Mouse (Mus musculus): Measurements from ENCODE around the gene Dync1li1. TPM values are rescaled to one million over a fixed set of nuclear protein-coding genes. Genes with fewer than 3 reads are reported as not detected.
"Not testable (repeated sequence)": the region's sequence is repeated elsewhere in the genome, so short reads cannot be mapped to it uniquely, and the experiment has no call there.

Dync1li1 gene
- 33.9 and 34.7 TPM in 2 replicates for polyA plus RNA-seq (2014; fragmentation: Nextera tagmentation; extraction: Ambion mirVana)

DNA sequence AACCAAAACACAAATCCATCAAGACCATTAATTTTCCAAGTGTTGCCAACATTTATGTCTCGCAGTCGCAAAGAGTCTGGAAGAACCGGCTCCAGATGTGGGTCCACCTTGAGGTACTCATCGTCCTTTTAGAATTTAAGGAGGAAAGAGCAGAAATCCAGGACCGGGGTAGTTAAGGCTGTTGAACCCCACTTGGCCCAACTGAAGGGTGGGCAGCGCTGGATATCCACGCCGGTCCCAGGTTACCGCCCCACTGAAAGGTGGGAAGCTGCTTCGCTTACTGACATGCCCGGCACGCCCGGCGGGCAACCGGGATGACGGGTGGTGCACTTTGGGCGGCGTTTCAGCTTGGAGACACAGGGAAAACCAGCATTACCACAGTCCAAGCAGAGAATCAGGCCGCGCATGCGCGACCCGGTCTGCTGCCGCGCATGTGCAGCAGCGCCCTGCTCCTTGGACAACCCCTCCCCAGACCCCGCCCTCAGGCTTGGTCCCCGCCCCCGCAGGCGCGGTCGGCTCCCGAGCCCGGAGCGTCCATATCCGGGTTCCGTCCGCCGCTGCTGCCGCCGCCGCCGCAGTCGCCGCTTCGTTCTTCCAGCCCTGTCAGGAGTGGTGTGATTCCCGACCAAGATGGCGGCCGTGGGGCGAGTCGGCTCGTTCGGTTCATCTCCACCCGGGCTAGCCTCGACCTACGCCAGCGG, at the start of gene Dync1li1:
Gene Dync1li1, plus strand, starts transcription at position 539 of the 701 bp plus-strand sequence.
- H3K9me3 ChIP-seq (ENCODE audit: control insufficient read depth, low read length): no peaks in the 10 kb centered on the region
- peak; percentile 97 for ATAC-seq (ENCODE audit: low read depth)

DNA sequence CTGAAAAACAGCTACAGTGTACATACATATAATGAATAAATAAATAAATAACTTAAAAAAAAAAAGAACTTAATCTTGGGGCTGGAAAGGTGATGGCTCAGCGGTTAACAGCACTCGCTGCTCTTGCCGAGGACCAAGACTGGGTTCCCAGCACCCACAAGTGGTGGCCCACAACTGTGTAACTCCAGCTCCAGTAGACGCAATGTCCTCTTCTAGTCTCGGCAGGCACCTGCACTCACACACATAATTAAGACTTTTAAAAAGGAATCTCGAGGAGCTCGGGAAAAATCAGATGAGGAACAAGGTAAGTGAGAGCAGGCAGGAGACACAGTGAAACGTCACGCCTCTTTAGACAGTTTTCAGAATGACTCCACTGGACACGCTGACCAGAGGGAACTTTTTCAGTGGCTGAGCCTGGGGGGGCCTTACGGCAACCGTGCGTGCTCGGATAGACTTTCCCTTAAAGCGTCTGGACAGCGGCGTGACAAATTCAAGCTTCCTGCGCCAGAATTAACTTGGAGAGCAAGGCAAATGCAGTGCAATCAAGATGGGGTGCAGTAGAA, 49.3 kb upstream of the Dync1li1 start:
- DNase-seq (ENCODE audit: low spot score) (peak; percentile 26), ATAC-seq (ENCODE audit: low read depth) (no peak)
- Histone ChIP-seq H3K9ac (ENCODE audit: low read depth, low read length) (peak overlapping the region; percentile 79), H3K9me3 (ENCODE audit: control insufficient read depth, low read length) (no peaks in the 10 kb centered on the region), H3K27ac (replicated peaks; ENCODE audit: low read depth, low read length) (peak overlapping the region; percentile 91), H3K4me1 (ENCODE audit: control insufficient read depth, insufficient read depth, low read length) (peaks cover 13% of the 10 kb centered on the region), H3K4me3 (ENCODE audit: low read depth, low read length) (peak overlapping the region; percentile 69), H3K36me3 (ENCODE audit: control insufficient read depth, insufficient read depth, low read length) (0 out of 2 replicates have a peak, but pooled peaks cover 5% of the 10 kb centered on the region), H3K27me3 (replicated peaks; ENCODE audit: control insufficient read depth, insufficient read depth, low read length) (peaks cover 18% of the 10 kb centered on the region), H3K4me2 (ENCODE audit: low read depth, low read length) (peak overlapping the region; percentile 63)
- WGBS: 13% methylated on average over 18 of the region's 18 CpGs

More for the DNA sequence above, at the start of gene Dync1li1:
- H3K36me3 ChIP-seq (ENCODE audit: control insufficient read depth, insufficient read depth, low read length): peaks cover 19% of the 10 kb centered on the region
- no peaks in the 10 kb centered on the region for H3K27me3 ChIP-seq (replicated peaks; ENCODE audit: control insufficient read depth, insufficient read depth, low read length)
- peaks cover 24% of the 10 kb centered on the region for H3K4me1 ChIP-seq (ENCODE audit: control insufficient read depth, insufficient read depth, low read length)
- peak within 1 kb of the TSS; percentile 97 for H3K4me3 ChIP-seq (ENCODE audit: low read depth, low read length)
- H3K27ac ChIP-seq (replicated peaks; ENCODE audit: low read depth, low read length): peak within 1 kb of the TSS; percentile 91
- DNase-seq (ENCODE audit: low spot score): peak; percentile 98
- peak within 1 kb of the TSS; percentile 91 for H3K9ac ChIP-seq (ENCODE audit: low read depth, low read length)
- peak within 1 kb of the TSS; percentile 95 for H3K4me2 ChIP-seq (ENCODE audit: low read depth, low read length)
- WGBS: under 1% methylated on average over 18 of the region's 57 CpGs

DNA sequence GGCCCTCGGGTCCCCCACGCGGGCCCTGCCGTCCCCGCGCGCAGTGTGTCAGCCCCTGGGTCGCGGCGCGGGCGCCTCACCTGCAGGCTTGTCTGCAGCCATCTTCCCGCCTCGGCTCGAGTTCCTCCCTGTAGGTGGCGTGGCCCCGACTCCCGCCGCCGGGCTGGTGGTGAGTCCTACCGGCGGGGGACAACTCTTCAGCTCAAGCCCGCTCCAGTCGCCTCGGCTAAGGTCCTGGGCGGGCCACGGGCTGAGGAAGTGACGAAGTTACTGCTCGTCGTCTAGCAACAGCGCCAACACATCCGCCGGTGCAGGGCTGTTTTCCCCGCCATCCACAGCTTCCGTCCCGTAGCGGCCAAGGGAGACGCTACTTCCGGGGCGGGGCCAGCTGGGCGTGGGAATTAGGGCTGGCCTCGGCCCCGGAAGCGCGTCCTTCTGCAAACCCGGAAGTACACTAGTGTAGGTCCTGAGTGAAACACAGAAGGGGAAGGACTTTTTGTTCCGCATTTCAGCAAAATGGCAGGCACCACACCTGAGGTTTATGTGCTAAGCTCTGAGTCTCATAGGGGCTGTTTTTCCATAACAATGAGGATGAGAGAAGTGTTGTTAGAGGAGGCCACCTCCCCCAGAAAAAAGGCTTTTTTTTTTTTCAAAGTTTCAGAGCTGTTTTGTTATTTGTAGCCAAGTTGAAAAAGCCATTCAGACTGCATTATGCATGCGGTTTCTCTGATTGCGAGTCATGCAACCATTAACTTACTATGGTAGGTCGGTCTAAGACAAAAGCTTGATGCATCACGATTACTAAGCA, 48.5 kb upstream of the Dync1li1 start, which contains the start of gene Cnot10:
Gene Cnot10, minus strand, starts transcription at position 346 of the 808 bp plus-strand sequence.
- H3K4me3 ChIP-seq (ENCODE audit: low read depth, low read length): peak within 1 kb of the TSS; percentile 69
- peak within 1 kb of the TSS; percentile 79 for H3K9ac ChIP-seq (ENCODE audit: low read depth, low read length)
- H3K4me2 ChIP-seq (ENCODE audit: low read depth, low read length): peak within 1 kb of the TSS; percentile 63
- 5% methylated on average over 41 of the region's 51 CpGs for whole genome bisulfite sequencing
- no peaks in the 10 kb centered on the region for H3K9me3 ChIP-seq (ENCODE audit: control insufficient read depth, low read length)
- peaks cover 18% of the 10 kb centered on the region for H3K27me3 ChIP-seq (replicated peaks; ENCODE audit: control insufficient read depth, insufficient read depth, low read length)
- peak within 1 kb of the TSS; percentile 91 for H3K27ac ChIP-seq (replicated peaks; ENCODE audit: low read depth, low read length)
- H3K4me1 ChIP-seq (ENCODE audit: control insufficient read depth, insufficient read depth, low read length): peaks cover 13% of the 10 kb centered on the region
- DNase-seq (ENCODE audit: low spot score) (peak; percentile 98), ATAC-seq (ENCODE audit: low read depth) (peak; percentile 99)
- H3K36me3 ChIP-seq (ENCODE audit: control insufficient read depth, insufficient read depth, low read length): 0 out of 2 replicates have a peak, but pooled peaks cover 5% of the 10 kb centered on the region

GRCm38 (mm10) chr9:114646556-114647505, 41.8 kb upstream of the Dync1li1 start:
- Histone ChIP-seq H3K4me3 (ENCODE audit: low read depth, low read length) (no peak overlapping the region), H3K9me3 (ENCODE audit: control insufficient read depth, low read length) (no peaks in the 10 kb centered on the region), H3K9ac (ENCODE audit: low read depth, low read length) (no peak overlapping the region), H3K4me1 (ENCODE audit: control insufficient read depth, insufficient read depth, low read length) (no peaks in the 10 kb centered on the region), H3K36me3 (ENCODE audit: control insufficient read depth, insufficient read depth, low read length) (no peaks in the 10 kb centered on the region), H3K27ac (replicated peaks; ENCODE audit: low read depth, low read length) (no peak overlapping the region), H3K27me3 (replicated peaks; ENCODE audit: control insufficient read depth, insufficient read depth, low read length) (peaks cover 10% of the 10 kb centered on the region), H3K4me2 (ENCODE audit: low read depth, low read length) (no peak overlapping the region)
- no peak for ATAC-seq (ENCODE audit: low read depth)
- DNase-seq (ENCODE audit: low spot score): no peak
- 86% methylated on average over 12 of the region's 12 CpGs for WGBS

DNA sequence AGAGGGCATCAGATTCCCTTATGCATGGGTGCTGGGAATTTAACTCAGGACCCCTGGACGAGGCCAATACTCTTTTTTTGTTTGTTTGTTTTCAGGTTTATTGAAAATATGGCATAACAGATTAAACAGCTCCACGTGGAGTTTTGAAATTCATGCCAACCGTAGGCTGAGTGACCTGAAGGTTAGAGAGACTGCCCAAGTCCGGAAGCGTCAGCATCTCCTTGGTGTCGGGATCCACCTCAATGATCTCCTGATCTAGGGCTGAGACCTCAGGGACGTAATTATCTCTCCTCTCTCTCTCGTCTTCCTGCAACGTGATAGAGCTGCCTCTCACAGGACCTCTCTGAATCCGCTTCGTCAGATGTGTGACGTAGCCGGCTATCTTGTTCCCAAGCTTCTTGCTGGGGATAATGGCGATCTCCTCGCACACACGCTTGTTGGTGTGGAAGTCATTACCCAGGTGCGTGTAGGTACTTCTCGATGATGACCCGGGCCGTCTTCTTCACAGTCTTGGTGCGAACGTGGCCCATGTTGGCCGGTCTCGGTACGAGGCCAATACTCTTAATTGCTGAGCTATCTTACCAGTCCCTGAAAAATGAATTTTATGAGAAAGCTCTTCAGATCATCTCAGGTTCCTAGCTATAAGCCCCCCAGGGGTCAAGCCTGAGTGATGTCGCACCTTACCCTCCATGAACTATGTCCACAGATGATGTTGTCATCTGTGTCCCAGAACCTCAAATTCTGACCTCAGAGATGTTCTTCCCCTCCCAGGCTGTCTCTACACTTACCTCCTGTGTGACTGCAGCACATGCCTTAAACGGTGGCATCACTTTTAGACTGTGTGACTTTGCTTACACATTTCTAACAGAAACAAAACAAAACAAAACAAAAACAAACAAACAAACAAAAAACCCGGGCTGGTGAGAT, 40.8 kb upstream of the Dync1li1 start:
- 80% methylated on average over 28 of the region's 28 CpGs for WGBS
- ATAC-seq (ENCODE audit: low read depth): no peak
- DNase-seq (ENCODE audit: low spot score): no peak

GRCm38 (mm10) chr9:114648472-114648871, 40.1 kb upstream of the Dync1li1 start:
- not testable (repeated sequence) for H3K9me3 ChIP-seq (ENCODE audit: control insufficient read depth, low read length); H3K4me3 ChIP-seq (ENCODE audit: low read depth, low read length); H3K27ac ChIP-seq (replicated peaks; ENCODE audit: low read depth, low read length); H3K9ac ChIP-seq (ENCODE audit: low read depth, low read length); H3K36me3 ChIP-seq (ENCODE audit: control insufficient read depth, insufficient read depth, low read length); H3K27me3 ChIP-seq (replicated peaks; ENCODE audit: control insufficient read depth, insufficient read depth, low read length); H3K4me2 ChIP-seq (ENCODE audit: low read depth, low read length); H3K4me1 ChIP-seq (ENCODE audit: control insufficient read depth, insufficient read depth, low read length)
- DNase-seq (ENCODE audit: low spot score): peak; percentile 33
- ATAC-seq (ENCODE audit: low read depth): 0 out of 2 replicates have a peak, but pooled peaks have one; percentile 12
- WGBS: 50% methylated on average over 8 of the region's 9 CpGs

More for the DNA sequence above, 40.8 kb upstream of the Dync1li1 start:
- Histone ChIP-seq H3K4me1 (ENCODE audit: control insufficient read depth, insufficient read depth, low read length) (no peaks in the 10 kb centered on the region), H3K36me3 (ENCODE audit: control insufficient read depth, insufficient read depth, low read length) (no peaks in the 10 kb centered on the region), H3K27me3 (replicated peaks; ENCODE audit: control insufficient read depth, insufficient read depth, low read length) (peaks cover 10% of the 10 kb centered on the region), H3K9me3 (ENCODE audit: control insufficient read depth, low read length) (no peaks in the 10 kb centered on the region), H3K4me3 (ENCODE audit: low read depth, low read length) (no peak overlapping the region), H3K4me2 (ENCODE audit: low read depth, low read length) (no peak overlapping the region), H3K27ac (replicated peaks; ENCODE audit: low read depth, low read length) (no peak overlapping the region), H3K9ac (ENCODE audit: low read depth, low read length) (no peak overlapping the region)

DNA sequence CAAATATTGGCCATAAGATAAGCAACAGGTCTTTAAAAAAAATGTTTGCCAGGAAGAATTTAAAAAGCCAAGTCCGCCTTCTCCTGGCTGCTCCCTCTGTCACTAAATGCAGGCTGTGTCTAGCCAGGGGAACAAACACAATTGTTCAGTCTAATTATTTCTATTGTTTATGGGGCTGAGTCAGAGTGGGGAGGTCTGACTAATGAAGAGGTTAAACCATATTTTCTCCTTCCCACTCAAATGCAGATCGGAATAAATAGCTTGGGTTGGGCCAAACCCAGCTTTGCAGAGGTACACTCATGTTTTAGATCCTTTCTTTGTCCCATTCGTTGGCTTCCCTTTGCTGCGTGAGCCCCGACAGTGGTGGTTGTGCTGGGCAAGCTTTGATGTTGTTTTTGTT, 39.2 kb upstream of the Dync1li1 start:
- 70% methylated on average over 5 of the region's 5 CpGs for WGBS
- no peak for ATAC-seq (ENCODE audit: low read depth)
- H3K9me3 ChIP-seq (ENCODE audit: control insufficient read depth, low read length): no peaks in the 10 kb centered on the region

More for the DNA sequence above, 39.2 kb upstream of the Dync1li1 start:
- no peak overlapping the region for H3K27ac ChIP-seq (replicated peaks; ENCODE audit: low read depth, low read length)
- no peak overlapping the region for H3K4me2 ChIP-seq (ENCODE audit: low read depth, low read length)
- no peaks in the 10 kb centered on the region for H3K4me1 ChIP-seq (ENCODE audit: control insufficient read depth, insufficient read depth, low read length)
- H3K27me3 ChIP-seq (replicated peaks; ENCODE audit: control insufficient read depth, insufficient read depth, low read length): no peaks in the 10 kb centered on the region
- H3K36me3 ChIP-seq (ENCODE audit: control insufficient read depth, insufficient read depth, low read length): no peaks in the 10 kb centered on the region
- no peak for DNase-seq (ENCODE audit: low spot score)
- H3K4me3 ChIP-seq (ENCODE audit: low read depth, low read length): no peak overlapping the region
- no peak overlapping the region for H3K9ac ChIP-seq (ENCODE audit: low read depth, low read length)
